Mouse (Mus musculus) cerebellum, postnatal 14 days (tissue): ENCODE data around the gene Slx1b.
A peak's percentile ranks its signal among the peaks of the same experiment; 100 is the strongest.

Experiments
- DNase-seq, 2 experiments: peaks; one replicate each; pipeline ENCODE4 v3.0.0; 2021; ENCODE audit warnings: mixed read lengths in 2 of 2

The Slx1b gene

DNA sequence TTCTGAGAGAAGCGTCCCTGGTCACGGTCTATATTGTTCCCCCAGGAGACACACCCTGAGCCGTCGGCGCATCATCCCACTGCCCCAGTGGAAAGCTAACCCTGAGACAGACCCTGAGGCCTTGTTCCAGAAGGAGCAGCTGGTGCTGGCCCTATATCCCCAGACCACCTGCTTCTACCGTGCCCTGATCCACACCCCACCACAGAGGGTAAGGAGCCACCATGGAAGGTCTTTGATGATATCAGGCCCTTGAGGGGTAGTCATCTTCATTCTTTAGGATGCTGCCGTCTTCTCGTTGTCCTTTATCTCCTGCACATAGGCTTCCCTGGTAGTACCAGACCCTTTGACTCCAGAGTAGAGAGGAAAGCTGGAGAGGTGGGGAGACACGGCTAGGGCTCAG, 23.5 kb downstream of the Slx1b start:
- DNase-seq, result no peak

GRCm38 (mm10) chr7:126670152-126670551, 25.4 kb downstream of the Slx1b start:
- DNase-seq, result no peak

GRCm38 (mm10) chr7:126668452-126668851, 27.1 kb downstream of the Slx1b start:
- no peak for DNase-seq

DNA sequence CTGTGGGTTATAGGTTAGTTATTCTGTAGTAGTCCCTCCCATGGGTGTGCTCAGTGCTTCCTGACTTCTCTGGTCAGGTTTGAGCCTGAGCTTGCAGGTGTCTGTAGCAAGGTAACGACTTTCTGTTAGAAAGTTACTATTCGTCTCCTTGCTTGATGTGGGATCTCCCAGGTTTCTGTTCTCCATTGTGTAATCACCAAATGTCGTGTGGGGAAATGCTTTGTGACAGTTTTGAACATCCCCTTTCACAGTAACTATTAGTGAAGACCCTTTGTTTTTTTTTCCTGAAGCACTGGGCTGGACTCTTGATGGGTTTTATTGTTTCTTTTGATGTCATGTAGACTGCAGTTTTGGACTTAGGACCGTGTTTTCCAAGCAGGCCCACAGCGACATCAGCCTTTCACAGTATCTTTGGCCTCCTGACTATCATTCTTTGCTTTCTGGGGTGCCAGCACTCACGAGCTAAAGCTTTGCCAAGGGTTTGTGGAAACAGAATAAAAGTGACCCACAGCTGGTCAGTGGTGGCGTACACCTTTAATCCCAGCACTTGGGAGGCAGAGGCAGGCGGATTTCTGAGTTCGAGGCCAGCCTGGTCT, 28.0 kb downstream of the Slx1b start:
- no peak for DNase-seq

- no peak for DNase-seq
Measured at GRCm38 (mm10) chr7:126665269-126665668, 30.3 kb downstream of the Slx1b start.

GRCm38 (mm10) chr7:126663646-126664045, 31.9 kb downstream of the Slx1b start:
- no peak for DNase-seq

DNA sequence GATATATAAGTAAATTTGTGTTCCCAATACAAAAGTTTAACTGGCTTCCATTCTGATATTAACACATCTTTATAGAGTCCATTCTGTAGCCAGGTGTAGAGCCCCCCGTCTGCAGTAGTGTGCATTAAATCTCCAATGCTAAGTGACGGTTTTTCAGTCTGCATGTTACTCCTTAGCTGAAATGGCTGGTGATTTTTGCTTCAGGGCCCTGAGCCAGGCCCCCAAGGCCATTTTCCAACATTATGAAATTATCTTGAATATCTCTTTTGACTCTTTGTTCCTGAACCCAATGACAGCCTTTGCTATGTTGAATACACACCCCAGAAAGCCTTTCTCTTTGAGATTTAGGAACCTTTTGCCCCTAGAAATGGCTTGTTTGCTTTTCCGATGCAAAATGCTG, 35.8 kb downstream of the Slx1b start:
- DNase-seq, result no peak

- no peak for DNase-seq
Measured at GRCm38 (mm10) chr7:126657522-126657921, 38.1 kb downstream of the Slx1b start.

DNA sequence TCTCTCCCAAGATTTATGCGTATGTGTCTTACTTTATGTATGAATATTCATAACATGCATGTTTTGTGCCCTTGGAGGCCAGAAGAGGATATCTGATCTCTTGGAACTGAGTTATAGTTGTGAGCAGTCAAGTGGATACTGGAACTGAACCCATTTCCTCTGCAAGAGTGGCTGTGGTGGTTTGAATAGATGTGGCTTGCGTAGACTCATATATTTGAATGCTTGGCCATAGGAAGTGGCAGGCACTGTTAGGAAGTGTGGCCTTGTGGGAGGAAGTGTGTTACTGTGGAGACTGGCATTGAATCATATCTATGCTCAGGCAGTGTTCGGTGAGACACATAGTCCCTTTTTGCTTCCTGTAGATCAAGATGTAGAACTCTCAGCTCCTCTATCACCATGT, 39.9 kb downstream of the Slx1b start:
- no peak for DNase-seq

- DNase-seq, result no peak
Measured at GRCm38 (mm10) chr7:126653991-126654390, 41.6 kb downstream of the Slx1b start.

DNA sequence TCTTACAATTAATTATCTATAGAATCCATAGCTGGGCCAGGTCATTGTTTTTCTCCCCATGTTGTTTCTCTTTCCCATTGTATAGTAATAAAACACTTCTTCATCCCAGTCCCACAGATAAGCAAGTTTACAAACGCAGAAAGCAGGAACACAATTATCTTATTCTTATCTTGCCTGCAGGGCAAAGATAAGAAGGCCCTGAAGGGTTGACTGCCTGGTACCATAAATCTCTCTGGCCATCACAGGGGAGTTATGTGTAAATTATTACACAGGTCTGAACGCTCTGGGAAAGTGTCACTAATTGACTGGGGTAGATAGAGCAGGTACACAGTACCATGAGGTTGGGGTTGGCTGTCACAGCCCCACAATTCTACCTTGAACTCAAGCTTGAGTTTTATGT, 44.7 kb downstream of the Slx1b start:
- DNase-seq, result no peak

GRCm38 (mm10) chr7:126649231-126650051, 46.1 kb downstream of the Slx1b start, which contains the start of gene Sgf29:
TSS of gene Sgf29 (plus strand) at chr7:126649309.
- peak; percentile 96 to 97 for DNase-seq

GRCm38 (mm10) chr7:126648486-126648885, 47.1 kb downstream of the Slx1b start:
- peak; percentile 21 to 45 for DNase-seq

- DNase-seq, result no peak
Measured at GRCm38 (mm10) chr7:126645708-126646107, 49.9 kb downstream of the Slx1b start.

GRCm38 (mm10) chr7:126644914-126645313, 50.7 kb downstream of the Slx1b start:
- DNase-seq, result no peak

GRCm38 (mm10) chr7:126644345-126644744, 51.2 kb downstream of the Slx1b start:
- no peak for DNase-seq

DNA sequence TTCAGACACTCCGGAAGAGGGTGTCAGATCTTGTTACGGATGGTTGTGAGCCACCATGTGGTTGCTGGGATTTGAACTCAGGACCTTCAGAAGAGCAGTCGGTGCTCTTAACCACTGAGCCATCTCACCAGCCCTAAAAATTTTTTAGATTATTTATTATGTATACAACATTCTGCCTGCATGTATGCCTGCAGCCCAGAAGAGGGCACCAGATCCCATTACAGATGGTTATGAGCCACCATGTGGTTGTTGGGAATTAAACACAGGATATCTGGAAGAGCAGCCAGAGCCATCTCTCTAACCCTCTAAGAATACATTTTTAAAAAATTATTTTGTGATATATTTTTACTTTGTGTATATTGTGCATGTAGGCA, 52.4 kb downstream of the Slx1b start:
- peak; percentile 63 to 65 for DNase-seq

DNA sequence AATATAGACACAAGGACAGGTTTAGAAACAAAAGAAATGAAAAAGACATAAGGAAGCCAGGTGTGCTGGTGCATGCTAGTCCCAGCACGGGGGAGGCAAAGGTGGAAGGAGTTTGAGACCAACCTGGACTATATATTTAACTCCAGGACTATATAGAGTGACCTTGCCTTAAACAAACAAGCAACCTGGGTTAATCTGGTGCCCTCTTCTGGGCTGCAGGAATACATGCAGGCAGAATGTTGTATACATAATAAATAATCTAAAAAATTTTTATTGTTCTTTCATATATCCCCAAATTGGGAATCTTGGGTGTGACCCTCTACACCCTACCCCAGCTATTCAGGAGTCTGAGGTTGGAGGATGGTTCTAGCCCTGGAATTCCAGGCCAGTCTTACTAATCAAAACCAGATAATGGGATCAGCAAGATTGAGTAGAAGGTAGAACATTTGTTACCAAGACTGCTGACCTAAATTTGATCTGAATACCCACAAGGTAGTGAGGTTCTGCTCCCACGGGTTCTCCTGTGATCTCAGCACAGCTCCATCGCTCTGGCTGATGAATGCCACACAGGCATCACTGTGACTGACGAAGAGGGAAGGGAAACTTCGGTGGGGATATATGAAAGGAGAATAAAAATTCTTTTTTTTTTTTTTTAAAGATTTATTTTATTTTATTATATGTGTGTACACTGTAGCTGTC, 52.9 kb downstream of the Slx1b start:
- no peak for DNase-seq
